ENCODE assay signal across 18 mouse cellular contexts in the genomic region with DNA sequence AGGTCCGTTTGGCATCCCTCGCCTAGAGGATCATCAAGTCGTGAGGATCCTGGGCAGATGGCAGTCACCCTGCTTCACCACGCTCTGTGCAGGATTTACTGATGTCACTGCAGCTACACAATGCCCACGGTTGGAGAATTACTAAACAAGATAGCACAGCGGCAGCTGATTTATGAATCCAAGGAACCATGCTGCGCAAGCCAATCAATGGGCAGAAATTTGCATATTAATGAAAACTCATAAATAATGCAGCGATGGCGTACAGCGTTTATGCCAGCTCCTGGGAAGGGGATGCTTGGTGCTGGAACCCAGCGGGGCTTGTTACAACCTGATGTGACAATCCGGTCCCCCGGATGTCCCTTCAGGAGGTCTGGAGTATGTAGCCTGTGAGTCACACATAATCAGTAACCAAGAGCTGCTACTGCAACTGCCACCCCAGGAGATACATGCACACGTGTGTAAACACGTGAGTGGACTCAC. TPM values are rescaled to one million over a fixed set of nuclear protein-coding genes. Genes with fewer than 3 reads are reported as not detected.
DNase-seq lines count a peak whose midpoint lies in the region; ATAC-seq lines count a peak whose summit lies in the region.
"Had no signal": no experiment of that assay in that cellular context is flagged by ENCODE, and none has a peak within 500 bp of the region (broad histone marks: within the 10 kb centered on the region; RNA-seq: fewer than 3 reads in every experiment).

No protein-coding gene starts in this region.

- H3K4me3 ChIP-seq in hindbrain, embryonic 15.5 days = no peak overlapping the region
- H3K4me3 ChIP-seq in neural tube, embryonic 14.5 days (ENCODE audit: low read depth, low read length) = no peak overlapping the region
- H3K4me3 ChIP-seq: embryonic facial prominence, embryonic 10.5 days; left cerebral cortex, adult 2 months had no signal

- H3K27me3 ChIP-seq in hindbrain, embryonic 15.5 days = no peaks in the 10 kb centered on the region
- no peaks in the 10 kb centered on the region for H3K27me3 ChIP-seq in neural tube, embryonic 14.5 days (ENCODE audit: control insufficient read depth, insufficient read depth, low read length)

- no peaks in the 10 kb centered on the region for H3K36me3 ChIP-seq in hindbrain, embryonic 15.5 days
- no peaks in the 10 kb centered on the region for H3K36me3 ChIP-seq in neural tube, embryonic 14.5 days (ENCODE audit: control insufficient read depth, insufficient read depth, low read length)
- H3K36me3 ChIP-seq: embryonic facial prominence, embryonic 10.5 days had no signal

- ATAC-seq in hindbrain, embryonic 15.5 days (ENCODE audit: low FRiP score, low read depth) = peak; percentile 72
- peak; percentile 85 for ATAC-seq in neural tube, embryonic 14.5 days (ENCODE audit: low read depth)

- intact Hi-C loops in heart, postnatal 10 days (cut with DNase I) = no loop called here

- H3K4me2 ChIP-seq in hindbrain, embryonic 15.5 days = peak overlapping the region; percentile 22; the same call in 1 of the 2 replicates
- H3K4me2 ChIP-seq in neural tube, embryonic 14.5 days (ENCODE audit: low read depth, low read length) = no peak overlapping the region; the same call in 1 of the 2 replicates

- H3K9me3 ChIP-seq in hindbrain, embryonic 15.5 days = no peaks in the 10 kb centered on the region
- H3K9me3 ChIP-seq in neural tube, embryonic 14.5 days (ENCODE audit: control insufficient read depth, low read length) = no peaks in the 10 kb centered on the region

- H3K27ac ChIP-seq in hindbrain, embryonic 15.5 days (replicated peaks) = peak overlapping the region; percentile 51
- H3K27ac ChIP-seq in neural tube, embryonic 14.5 days (ENCODE audit: low read depth, low read length) = peak overlapping the region; percentile 58
- H3K27ac ChIP-seq: embryonic facial prominence, embryonic 10.5 days; left cerebral cortex, adult 2 months had no signal

- H3K4me1 ChIP-seq in hindbrain, embryonic 15.5 days (replicated peaks) = peaks cover 37% of the 10 kb centered on the region
- H3K4me1 ChIP-seq in neural tube, embryonic 14.5 days (ENCODE audit: control insufficient read depth, insufficient read depth, low read length) = peaks cover 22% of the 10 kb centered on the region; the same call in 1 of the 2 replicates

- H3K9ac ChIP-seq in hindbrain, embryonic 15.5 days = no peak overlapping the region
- H3K9ac ChIP-seq in neural tube, embryonic 14.5 days (replicated peaks; ENCODE audit: low read depth, low read length) = no peak overlapping the region

- peak; percentile 20 to 24 for DNase-seq in layer of hippocampus, adult 18-20 months (ENCODE audit: low spot score in 2 of 2)
- no peak for DNase-seq in layer of hippocampus, adult 9-11 months
- peak; percentile 52 for DNase-seq in cerebellum, adult 8-10 months
- DNase-seq in heart, postnatal 10 days = no peak
- no peak for DNase-seq in T-cell, adult 2 months (ENCODE audit: low spot score)
- DNase-seq in ovary, postnatal 10 days (ENCODE audit: low spot score) = no peak
- DNase-seq: heart, postnatal 14 days; kidney, adult 2 months; lung, postnatal 10 days; thymus, adult 2 months had no signal

- WGBS in hindbrain, embryonic 15.5 days = 19% methylated on average over 15 of the region's 15 CpGs
- 20% methylated on average over 15 of the region's 15 CpGs for WGBS in neural tube, embryonic 14.5 days

RNA-seq across cellular contexts. Expression of gene 1700069L16Rik, which starts 34.5 kb away (rescaled TPM):
- not detected for total RNA-seq in layer of hippocampus, adult 18-20 months (2021)
- polyA plus RNA-seq in hindbrain, embryonic 15.5 days (2015; fragmentation: Nextera tagmentation; extraction: Ambion mirVana) = not detected in 2 replicates
- polyA plus RNA-seq in neural tube, embryonic 14.5 days (2014; fragmentation: Nextera tagmentation; extraction: Ambion mirVana) = not detected in 2 replicates
- not detected for total RNA-seq in heart, postnatal 10 days (2021)
- total RNA-seq: granulocyte monocyte progenitor cell, adult 5-6 weeks; heart, postnatal 14 days; left cerebral cortex, adult 2 months; liver, adult 2 months; MEL had no signal
- polyA plus RNA-seq: C2C12; embryonic facial prominence, embryonic 10.5 days; kidney, adult 2 months; liver, adult 2 months; thymus, adult 2 months had no signal

RNA-seq across cellular contexts. Expression of gene Cmklr1, which starts 39.9 kb away (rescaled TPM):
- 1 to 10 TPM; 4.6 to 4.8 TPM for total RNA-seq in layer of hippocampus, adult 18-20 months (2021)
- 2.0 and 4.4 TPM in 2 replicates for polyA plus RNA-seq in hindbrain, embryonic 15.5 days (2015; fragmentation: Nextera tagmentation; extraction: Ambion mirVana)
- polyA plus RNA-seq in neural tube, embryonic 14.5 days (2014; fragmentation: Nextera tagmentation; extraction: Ambion mirVana) = 0.80 and 2.2 TPM in 2 replicates
- 10 to 100 TPM; 20.8 to 22.5 TPM for total RNA-seq in heart, postnatal 10 days (2021)
- total RNA-seq: MEL had no signal

RNA-seq across cellular contexts. Expression of gene Ficd, which starts 45.5 kb away (rescaled TPM):
- 10 to 100 TPM; 13.4 to 14.1 TPM for total RNA-seq in layer of hippocampus, adult 18-20 months (2021)
- polyA plus RNA-seq in hindbrain, embryonic 15.5 days (2015; fragmentation: Nextera tagmentation; extraction: Ambion mirVana) = 10.6 and 10.9 TPM in 2 replicates
- 6.3 and 7.3 TPM in 2 replicates for polyA plus RNA-seq in neural tube, embryonic 14.5 days (2014; fragmentation: Nextera tagmentation; extraction: Ambion mirVana)
- total RNA-seq in heart, postnatal 10 days (2021) = 1 to 10 TPM; 5.4 to 5.8 TPM

Comparison
In these comparisons a context has a peak if more than half of its experiments do, and no peak if none do; other contexts are left out.
1. DNase-seq: peak in layer of hippocampus, adult 18-20 months (2 of 2) and cerebellum, adult 8-10 months (single experiment); none in layer of hippocampus, adult 9-11 months (single experiment), heart, postnatal 10 days (0 of 2), T-cell, adult 2 months (single experiment) and ovary, postnatal 10 days (single experiment).